Mouse (Mus musculus): Measurements from ENCODE around the gene Tubg1.

- TF ChIP-seq CTCF (IDR thresholded peaks at IDR 0.05; ENCODE audit: low read depth): no peak
- TF ChIP-seq EP300 (IDR thresholded peaks at IDR 0.05; ENCODE audit: low read depth): no peak
These were observed 14.6 kb downstream of the Tubg1 start for GRCm38 (mm10) chr11:101134217-101134865.

Data from heart, postnatal 0 days (tissue).